Mouse (Mus musculus) thymus, postnatal 4 days (tissue): Measurements from ENCODE around the gene Tmem151b.
A peak's percentile ranks its signal among the peaks of the same experiment; 100 is the strongest.

ENCODE experiments used
- DNase-seq: peaks from one replicate; pipeline ENCODE4 v3.0.0; 2021

The Tmem151b gene

DNA sequence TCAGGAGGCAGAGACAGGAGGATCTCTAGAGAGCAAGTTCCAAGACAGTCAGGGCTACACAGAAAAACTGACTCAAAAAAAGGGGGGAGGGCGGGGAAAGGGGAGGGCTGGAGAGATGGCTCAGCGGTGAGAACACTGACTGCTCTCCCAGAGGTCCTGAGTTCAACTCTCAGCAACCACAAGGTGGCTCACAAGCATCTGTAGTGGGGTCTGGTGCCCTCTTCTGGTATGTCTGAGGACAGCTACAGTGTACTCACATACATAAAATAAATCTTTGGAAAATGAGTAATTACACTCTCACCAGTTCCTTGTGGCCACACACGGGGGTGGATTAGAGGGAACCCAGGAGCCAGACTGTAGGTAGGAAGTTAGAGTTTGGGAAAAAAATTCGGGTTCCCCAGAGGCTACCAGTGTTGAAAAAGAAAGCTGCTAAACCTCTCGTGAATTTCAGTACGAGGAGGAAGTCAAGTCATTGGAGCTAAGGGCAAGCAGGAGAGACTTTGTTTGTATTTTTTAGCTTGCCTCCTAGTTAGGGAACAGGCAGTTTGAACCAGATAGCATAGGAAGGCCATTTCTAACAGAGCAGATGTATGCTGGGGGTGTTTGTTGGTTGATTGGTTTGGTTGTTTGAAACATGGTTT is 33.4 kb upstream of the Tmem151b start:
- DNase-seq, result peak; percentile 58

- DNase-seq, result no peak
These were observed 32.7 kb upstream of the Tmem151b start for GRCm38 (mm10) chr17:45582188-45582587.

GRCm38 (mm10) chr17:45581567-45581983 is 32.1 kb upstream of the Tmem151b start:
- peak; percentile 79 for DNase-seq

DNA sequence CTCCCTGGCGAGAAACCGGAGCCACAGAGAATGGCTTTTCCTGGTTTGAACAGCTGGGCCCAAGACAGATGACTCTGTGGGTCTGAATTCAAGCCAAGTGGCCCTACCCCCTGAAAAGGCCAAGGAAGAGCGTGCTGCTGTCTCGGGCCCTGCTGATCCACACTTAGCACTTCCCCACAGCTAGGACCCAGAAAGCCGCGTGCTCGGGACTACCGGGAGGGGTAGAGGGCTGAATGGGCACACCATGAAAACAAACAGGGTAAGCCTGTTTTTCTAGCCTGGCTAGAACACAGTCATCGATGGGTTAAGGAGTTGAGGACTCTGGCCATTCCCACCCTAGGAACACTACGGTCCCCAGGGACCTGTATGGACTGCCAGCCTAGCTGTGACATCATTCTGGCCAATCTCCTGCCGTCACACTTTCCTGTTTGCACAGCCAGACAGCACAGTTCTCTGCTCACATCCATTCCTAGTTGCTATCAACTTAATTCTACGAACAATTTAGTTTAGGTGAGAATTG is 31.5 kb upstream of the Tmem151b start:
- DNase-seq, result no peak

- DNase-seq, result no peak
These were observed 30.1 kb upstream of the Tmem151b start for GRCm38 (mm10) chr17:45579554-45579953.

DNA sequence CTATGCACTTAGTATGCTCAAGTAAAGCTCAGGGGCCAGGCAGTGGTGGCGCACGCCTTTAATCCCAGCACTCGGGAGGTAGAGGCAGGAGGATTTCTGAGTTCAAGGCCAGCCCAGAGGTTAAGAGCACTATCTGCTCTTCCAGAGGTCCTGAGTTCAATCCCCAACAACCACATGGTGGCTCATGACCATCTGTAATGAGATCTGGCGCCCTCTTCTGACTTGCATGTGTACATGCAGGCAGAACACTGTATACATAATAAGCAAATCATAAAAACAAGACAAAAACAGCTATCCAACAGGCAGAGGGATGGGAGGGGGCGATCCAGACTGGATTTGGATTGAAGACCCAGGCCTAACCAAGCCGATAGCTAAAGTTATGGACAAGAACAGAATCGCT is 29.4 kb upstream of the Tmem151b start:
- DNase-seq, result peak; percentile 59

GRCm38 (mm10) chr17:45578242-45578641 is 28.8 kb upstream of the Tmem151b start:
- DNase-seq, result no peak

DNA sequence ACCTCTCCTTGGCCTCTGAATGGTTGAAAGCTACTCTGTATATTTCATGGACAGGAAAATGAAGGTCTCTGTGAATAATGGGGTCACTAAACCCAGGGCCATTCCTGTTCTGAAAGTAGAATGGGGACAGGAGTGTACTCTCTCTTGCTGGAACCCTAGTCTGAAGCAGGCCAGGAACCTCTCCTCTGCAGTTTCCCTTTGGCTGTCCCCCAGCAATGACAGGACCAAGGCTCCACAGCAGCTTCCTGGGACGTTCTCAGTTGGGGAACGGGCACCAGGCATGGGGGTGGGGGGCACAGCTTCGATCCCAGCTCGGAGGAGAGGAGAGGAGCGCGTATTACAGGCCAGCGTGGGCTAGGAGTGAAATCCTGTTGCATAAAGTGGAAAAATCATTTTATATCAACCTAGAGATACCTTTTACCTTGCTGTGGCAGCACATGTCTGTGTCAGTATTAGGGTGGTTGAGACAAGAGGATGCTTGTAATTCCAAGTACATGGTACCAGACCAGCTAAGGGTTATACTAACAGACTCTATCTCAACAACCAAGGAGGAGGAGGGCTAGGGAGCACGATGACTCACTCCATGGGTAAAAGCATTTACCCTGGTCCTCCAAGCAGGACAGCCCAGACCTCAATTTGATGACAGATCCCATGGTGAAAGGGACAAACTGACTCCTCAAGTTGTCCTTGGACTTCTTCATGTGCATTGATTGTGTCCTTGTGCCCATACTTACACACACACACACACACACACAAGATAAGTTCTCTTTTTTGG is 25.8 kb upstream of the Tmem151b start:
- no peak for DNase-seq

GRCm38 (mm10) chr17:45574129-45574761 is 24.8 kb upstream of the Tmem151b start:
- DNase-seq, result peak; percentile 80

- peak; percentile 98 for DNase-seq
These were observed 24.3 kb upstream of the Tmem151b start for GRCm38 (mm10) chr17:45573780-45574123.

GRCm38 (mm10) chr17:45573087-45573779 is 23.8 kb upstream of the Tmem151b start, which contains the start of gene Hsp90ab1:
Gene Hsp90ab1 (minus strand): TSS chr17:45573271.
- peak; percentile 100 for DNase-seq

GRCm38 (mm10) chr17:45572103-45573086 is 22.9 kb upstream of the Tmem151b start:
- DNase-seq, result peak; percentile 83

DNA sequence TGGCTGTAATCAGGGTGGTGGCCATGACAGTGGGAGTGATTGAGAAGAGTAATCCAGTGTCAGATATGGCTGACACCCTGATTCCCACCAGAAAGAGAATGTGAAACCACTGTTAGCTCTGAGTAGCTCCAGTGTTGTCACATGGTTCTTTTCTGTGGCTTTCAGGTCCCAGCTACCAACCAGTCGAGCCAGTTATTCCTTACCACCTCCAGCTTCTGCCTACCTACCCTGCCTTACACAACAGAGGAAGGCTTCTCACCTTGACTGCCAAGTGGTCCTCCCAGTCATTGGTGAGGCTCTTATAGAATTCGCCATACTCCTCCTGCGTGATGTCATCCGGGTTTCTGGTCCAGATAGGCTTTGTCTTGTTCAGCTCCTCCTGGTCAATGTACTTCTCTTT is 20.5 kb upstream of the Tmem151b start:
- no peak for DNase-seq

DNA sequence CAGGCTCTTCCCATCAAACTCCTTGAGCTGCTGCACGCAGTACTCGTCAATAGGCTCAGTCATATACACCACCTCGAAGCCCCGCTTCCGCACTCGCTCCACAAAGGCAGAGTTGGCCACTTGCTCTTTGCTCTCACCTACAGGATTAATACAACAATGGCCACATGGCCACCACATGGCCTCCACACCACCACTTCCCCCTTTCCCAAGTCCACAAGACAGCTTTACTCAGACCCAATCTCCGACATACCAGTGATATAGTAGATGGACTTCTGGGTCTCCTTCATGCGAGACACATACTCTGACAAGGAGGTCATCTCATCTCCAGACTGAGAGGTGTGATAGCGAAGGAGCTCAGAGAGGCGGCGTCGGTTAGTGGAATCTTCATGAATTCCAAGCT is 19.5 kb upstream of the Tmem151b start:
- DNase-seq, result no peak

- DNase-seq, result no peak
These were observed 17.7 kb upstream of the Tmem151b start for GRCm38 (mm10) chr17:45567162-45567601.

DNA sequence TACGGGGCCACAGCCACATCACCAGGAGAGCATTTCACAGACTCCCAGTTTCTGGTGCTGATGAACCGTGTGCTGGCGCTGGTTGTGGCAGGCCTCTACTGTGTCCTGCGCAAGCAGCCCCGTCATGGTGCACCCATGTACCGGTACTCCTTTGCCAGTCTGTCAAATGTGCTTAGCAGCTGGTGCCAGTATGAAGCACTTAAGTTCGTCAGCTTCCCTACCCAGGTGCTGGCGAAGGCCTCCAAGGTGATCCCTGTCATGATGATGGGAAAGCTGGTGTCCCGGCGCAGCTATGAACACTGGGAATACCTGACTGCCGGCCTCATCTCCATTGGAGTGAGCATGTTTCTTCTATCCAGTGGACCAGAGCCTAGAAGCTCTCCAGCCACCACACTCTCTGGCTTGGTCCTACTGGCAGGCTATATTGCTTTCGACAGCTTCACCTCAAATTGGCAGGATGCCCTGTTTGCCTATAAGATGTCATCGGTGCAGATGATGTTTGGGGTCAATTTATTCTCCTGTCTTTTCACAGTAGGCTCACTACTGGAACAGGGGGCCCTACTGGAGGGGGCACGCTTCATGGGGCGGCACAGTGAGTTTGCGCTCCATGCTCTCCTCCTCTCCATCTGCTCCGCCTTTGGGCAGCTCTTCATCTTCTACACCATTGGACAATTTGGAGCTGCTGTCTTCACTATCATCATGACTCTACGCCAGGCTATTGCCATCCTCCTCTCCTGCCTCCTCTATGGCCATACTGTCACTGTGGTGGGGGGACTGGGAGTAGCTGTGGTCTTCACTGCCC is 17.1 kb upstream of the Tmem151b start:
- no peak for DNase-seq

- DNase-seq, result no peak
These were observed 16.5 kb upstream of the Tmem151b start for GRCm38 (mm10) chr17:45566031-45566359.

- no peak for DNase-seq
These were observed 15.6 kb upstream of the Tmem151b start for GRCm38 (mm10) chr17:45565103-45565502.

GRCm38 (mm10) chr17:45564531-45565084 is 15.1 kb upstream of the Tmem151b start:
- DNase-seq, result peak; percentile 39

DNA sequence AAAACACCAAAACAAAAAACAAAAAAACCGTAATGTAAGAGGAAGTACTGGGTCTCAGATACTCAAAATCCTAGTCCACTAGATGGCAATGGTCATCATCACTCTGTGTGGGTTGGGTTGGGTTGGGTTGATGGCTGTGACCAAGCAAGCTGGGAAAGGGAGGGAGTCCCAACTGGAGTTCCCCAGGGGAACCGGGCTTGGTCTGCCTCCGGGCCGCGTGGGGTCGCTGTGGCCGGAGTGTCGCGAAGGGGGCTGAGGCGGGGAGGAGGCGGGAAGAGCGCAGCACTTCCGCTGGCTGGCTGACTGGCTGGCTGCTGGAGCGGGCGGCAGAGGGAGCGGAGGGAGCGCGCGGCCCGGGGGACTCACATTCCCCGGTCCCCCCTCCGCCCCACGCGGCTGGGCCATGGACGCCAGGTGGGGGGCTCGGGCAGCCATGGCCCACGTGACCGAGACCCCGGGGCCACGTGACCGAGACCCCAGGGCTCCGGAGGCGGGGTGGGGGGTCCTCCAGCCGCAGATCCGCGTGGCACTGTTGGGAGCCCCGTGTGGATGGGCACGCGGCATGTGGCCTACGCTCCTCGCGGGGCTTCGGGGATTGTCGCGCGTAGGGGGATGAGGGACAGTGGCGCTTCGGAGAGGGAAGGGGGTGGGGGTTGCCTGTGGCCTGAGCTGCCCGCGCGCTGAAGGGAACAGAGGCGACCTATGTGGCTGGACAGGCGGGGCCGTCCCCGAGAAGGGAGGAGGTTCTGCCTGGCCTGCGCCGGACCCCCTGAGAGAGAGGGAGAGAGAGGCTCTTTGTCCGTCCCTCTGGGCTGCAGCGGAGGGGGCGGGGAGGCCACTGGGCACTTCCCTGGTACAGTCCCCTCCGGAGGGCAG is 14.4 kb upstream of the Tmem151b start, which contains the start of gene Slc35b2:
Gene Slc35b2 (plus strand): TSS at position 220 of the 876 bp plus-strand sequence.
- DNase-seq, result peak; percentile 94
